ENCODE assay signal across 7 mouse cellular contexts in genomic region chr10:26752064-26752928, GRCm38 (mm10). TPM values are rescaled to one million over a fixed set of nuclear protein-coding genes. Genes with fewer than 3 reads are reported as not detected.
DNase-seq lines count a peak whose midpoint lies in the region; ATAC-seq and TF ChIP-seq lines count a peak whose summit lies in the region.

No protein-coding gene starts in this region.

- no peaks in the 10 kb centered on the region for H3K36me3 ChIP-seq in ES-E14 (ENCODE audit: control insufficient read depth, insufficient read depth, low read length, poor library complexity, severe bottlenecking)
- H3K36me3 ChIP-seq in forebrain, embryonic 15.5 days = no peaks in the 10 kb centered on the region
- H3K36me3 ChIP-seq in hindbrain, embryonic 14.5 days (replicated peaks; ENCODE audit: control insufficient read depth, insufficient read depth) = no peaks in the 10 kb centered on the region

- no peaks in the 10 kb centered on the region for H3K9me3 ChIP-seq in ES-E14 (ENCODE audit: control insufficient read depth, insufficient read depth, low read depth, low read length)
- H3K9me3 ChIP-seq in forebrain, embryonic 15.5 days = no peaks in the 10 kb centered on the region
- no peaks in the 10 kb centered on the region for H3K9me3 ChIP-seq in hindbrain, embryonic 14.5 days (ENCODE audit: control insufficient read depth, low read length)

- 27% methylated on average over 16 of the region's 16 CpGs for WGBS in forebrain, embryonic 15.5 days
- WGBS in hindbrain, embryonic 14.5 days = 65% methylated on average over 16 of the region's 16 CpGs

- in situ Hi-C loops in ES-E14 (cut with MboI; ENCODE audit: low sequenced_read_pairs in 2 of 2, unreplicated experiment in 2 of 2) = no loop called here

- H3K4me1 ChIP-seq in ES-E14 (ENCODE audit: control insufficient read depth in 2 of 2, insufficient read depth in 2 of 2, low read length in 2 of 2, poor library complexity in 1 of 2) = no peaks in the 10 kb centered on the region
- H3K4me1 ChIP-seq in forebrain, embryonic 15.5 days = peaks cover 7% of the 10 kb centered on the region
- no peaks in the 10 kb centered on the region for H3K4me1 ChIP-seq in hindbrain, embryonic 14.5 days (replicated peaks; ENCODE audit: control insufficient read depth, insufficient read depth, low read length)

- peak; percentile 71 for ATAC-seq in forebrain, embryonic 15.5 days (replicated peaks)
- peak; percentile 55; the same call in 1 of the 2 replicates for ATAC-seq in hindbrain, embryonic 14.5 days (ENCODE audit: low FRiP score)

- DNase-seq in ES-E14 (ENCODE audit: low read depth, low spot score) = peak; percentile 33
- peak; percentile 46 for DNase-seq in adrenal gland, postnatal 25 days
- peak; percentile 68 for DNase-seq in hindbrain, embryonic 14.5 days (ENCODE audit: low spot score)
- peak; percentile 55 for DNase-seq in layer of hippocampus, adult 9-11 months
- DNase-seq in lung, postnatal 14 days = peak; percentile 54
- peak; percentile 14 for DNase-seq in right cerebral cortex, postnatal 25 days

- no peaks in the 10 kb centered on the region for H3K27me3 ChIP-seq in forebrain, embryonic 15.5 days
- H3K27me3 ChIP-seq in hindbrain, embryonic 14.5 days (ENCODE audit: control insufficient read depth, insufficient read depth, low read length) = no peaks in the 10 kb centered on the region

- H3K9ac ChIP-seq in ES-E14 (ENCODE audit: insufficient read depth, low read depth, low read length, poor library complexity, severe bottlenecking) = no peak overlapping the region
- 0 out of 2 replicates have a peak overlapping the region, but pooled peaks have one; percentile 15 for H3K9ac ChIP-seq in forebrain, embryonic 15.5 days (replicated peaks)
- no peak overlapping the region for H3K9ac ChIP-seq in hindbrain, embryonic 14.5 days

- peak overlapping the region; percentile 36 for H3K4me2 ChIP-seq in forebrain, embryonic 15.5 days (replicated peaks)
- H3K4me2 ChIP-seq in hindbrain, embryonic 14.5 days (replicated peaks) = no peak overlapping the region

- H3K4me3 ChIP-seq in ES-E14 (ENCODE audit: insufficient read depth in 1 of 2, low read depth in 1 of 2, low read length in 2 of 2, poor library complexity in 1 of 2, severe bottlenecking in 1 of 2) = no peak overlapping the region
- H3K4me3 ChIP-seq in forebrain, embryonic 15.5 days = no peak overlapping the region
- no peak overlapping the region for H3K4me3 ChIP-seq in hindbrain, embryonic 14.5 days (replicated peaks; ENCODE audit: low read length)

- H3K27ac ChIP-seq in ES-E14 (ENCODE audit: insufficient read depth, low read depth, low read length, poor library complexity, severe bottlenecking) = no peak overlapping the region
- peak overlapping the region; percentile 71 for H3K27ac ChIP-seq in forebrain, embryonic 15.5 days (replicated peaks)
- H3K27ac ChIP-seq in hindbrain, embryonic 14.5 days = peak overlapping the region; percentile 38

TF ChIP-seq in ES-E14, 5 proteins besides CTCF, POLR2A, EP300 and RAD21:
- TF ChIP-seq MAFK (IDR thresholded peaks at IDR 0.05; ENCODE audit: insufficient read depth, low read depth, low read length) = no peak
- no peak for TF ChIP-seq ZNF384 (IDR thresholded peaks at IDR 0.05; ENCODE audit: low read depth, low read length)
- TF ChIP-seq ZC3H11A (IDR thresholded peaks at IDR 0.05; ENCODE audit: borderline replicate concordance, low read depth, low read length) = no peak
- TF ChIP-seq HCFC1 (IDR thresholded peaks at IDR 0.05; ENCODE audit: borderline replicate concordance, insufficient read depth, low read length) = no peak
- no peak for TF ChIP-seq CHD2 (IDR thresholded peaks at IDR 0.05; ENCODE audit: low read depth, low read length)

RNA-seq across cellular contexts. Expression of gene Arhgap18, which starts 0.9 kb away (rescaled TPM):
- total RNA-seq in ES-E14 (2012; rRNA removed) = 1.6 and 3.1 TPM in 2 replicates
- total RNA-seq in adrenal gland, postnatal 25 days (2021) = 33.5 and 52.2 TPM in 2 replicates
- 14.1 and 14.4 TPM in 2 replicates for polyA plus RNA-seq in forebrain, embryonic 15.5 days (2015; fragmentation: Nextera tagmentation; extraction: Ambion mirVana)
- polyA plus RNA-seq in hindbrain, embryonic 14.5 days (2014; fragmentation: Nextera tagmentation; extraction: Ambion mirVana) = 13.3 and 14.9 TPM in 2 replicates

Comparison
In these comparisons a context has a peak if more than half of its experiments do, and no peak if none do; other contexts are left out.
1. DNase-seq: peak in every context shown above with its lines; median percentile 68 in hindbrain, embryonic 14.5 days; 55 in layer of hippocampus, adult 9-11 months; 54 in lung, postnatal 14 days; 46 in adrenal gland, postnatal 25 days; 33 in ES-E14; 14 in right cerebral cortex, postnatal 25 days.